Mouse (Mus musculus) heart, embryonic 16.5 days (tissue): ENCODE results near the gene Isca2. TPM values are rescaled to one million over a fixed set of nuclear protein-coding genes. Genes with fewer than 3 reads are reported as not detected.

ENCODE experiments used
- ATAC-seq: fragments of 200-750 bp; cut with Nextera tagmentation; replicated peaks from 2 replicates; pipeline ENCODE4 v1.8.0; 2017; ENCODE audit warnings: moderate number of reproducible peaks; ENCODE audit not compliant: insufficient read depth, low FRiP score; ENCODE audit errors: extremely low read depth
- H3K27ac ChIP-seq: fragments of 300-500 bp; sonication (generic); 2 replicates; pipeline ENCODE4 v1.5.1; 2014; ENCODE audit warnings: mild to moderate bottlenecking, low read length, control low read depth, moderate library complexity
- H3K27me3 ChIP-seq: fragments of 300-500 bp; sonication (generic); 2 replicates; pipeline ENCODE4 v1.6.1; 2014; ENCODE audit warnings: low read length, mixed read lengths; ENCODE audit not compliant: control insufficient read depth, insufficient read depth
- H3K36me3 ChIP-seq: fragments of 300-500 bp; sonication (generic); 2 replicates; pipeline ENCODE4 v1.6.1; 2014; ENCODE audit not compliant: control insufficient read depth, insufficient read depth
- H3K4me1 ChIP-seq: fragments of 300-500 bp; sonication (generic); 2 replicates; pipeline ENCODE4 v1.6.1; 2014; ENCODE audit warnings: low read length, mixed read lengths; ENCODE audit not compliant: control insufficient read depth, insufficient read depth
- H3K4me2 ChIP-seq: fragments of 300-500 bp; sonication (generic); 2 replicates; pipeline ENCODE4 v1.6.1; 2014; ENCODE audit warnings: low read depth, mild to moderate bottlenecking, control low read depth, low read length
- H3K4me3 ChIP-seq: fragments of 300-500 bp; sonication (generic); 2 replicates; pipeline ENCODE4 v1.5.1; 2014; ENCODE audit warnings: mild to moderate bottlenecking, control low read depth, low read length
- H3K9ac ChIP-seq: fragments of 300-500 bp; sonication (generic); 2 replicates; pipeline ENCODE4 v1.6.1; 2014; ENCODE audit warnings: low read length, control low read depth
- H3K9me3 ChIP-seq: fragments of 300-500 bp; sonication (generic); replicated peaks from 2 replicates; pipeline ENCODE4 v1.6.1; 2016; ENCODE audit warnings: low read length; ENCODE audit not compliant: control insufficient read depth
- WGBS: fragments of 180-500 bp; shearing (Covaris S2); extraction: QIAGEN DNeasy Blood & Tissue Kit; methylation state at CpG from one replicate; pipeline ENCODE4 v1.1.7; 2014; 5-methylcytosine and 5-hydroxymethylcytosine counted together
- polyA plus RNA-seq: library from polyadenylated mRNA; unstranded; fragments of >200 nt; fragmentation: Nextera tagmentation; extraction: Ambion mirVana; gene quantifications from 2 replicates; pipeline ENCODE4 v1.2.1, GENCODE M21; 2015

The Isca2 gene
- polyA plus RNA-seq, 1 experiment from 2014 or later = 157 TPM

DNA sequence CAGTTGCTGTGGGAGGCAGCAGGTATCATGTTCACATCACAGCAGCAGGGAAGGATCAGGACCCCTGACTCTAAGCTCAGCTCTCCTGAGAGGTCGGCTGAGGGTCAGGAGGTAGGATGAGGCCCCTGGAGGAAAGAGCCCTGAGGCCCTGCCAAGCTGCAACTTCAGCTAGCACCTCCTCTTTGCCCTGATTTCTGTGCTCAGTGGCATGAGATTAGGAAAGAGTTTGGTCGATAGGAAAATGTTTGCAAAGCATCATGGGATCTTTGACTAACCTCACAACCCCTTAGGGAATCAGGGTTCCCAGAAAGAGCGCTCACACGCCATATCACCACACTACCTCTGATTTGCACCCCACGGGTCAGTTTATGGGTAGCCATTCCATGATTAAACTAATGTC is 33.7 kb downstream of the Isca2 start:
- H3K27me3 ChIP-seq = peaks cover 83% of the 10 kb centered on the region
- H3K9ac ChIP-seq = no peak overlapping the region
- peaks cover 12% of the 10 kb centered on the region; the same call in 1 of the 2 replicates for H3K4me1 ChIP-seq
- no peak overlapping the region for H3K4me2 ChIP-seq
- H3K9me3 ChIP-seq = no peaks in the 10 kb centered on the region
- H3K36me3 ChIP-seq = no peaks in the 10 kb centered on the region
- no peak for ATAC-seq
- no peak overlapping the region for H3K4me3 ChIP-seq
- 50% methylated on average over 5 of the region's 5 CpGs for WGBS
- H3K27ac ChIP-seq = no peak overlapping the region

DNA sequence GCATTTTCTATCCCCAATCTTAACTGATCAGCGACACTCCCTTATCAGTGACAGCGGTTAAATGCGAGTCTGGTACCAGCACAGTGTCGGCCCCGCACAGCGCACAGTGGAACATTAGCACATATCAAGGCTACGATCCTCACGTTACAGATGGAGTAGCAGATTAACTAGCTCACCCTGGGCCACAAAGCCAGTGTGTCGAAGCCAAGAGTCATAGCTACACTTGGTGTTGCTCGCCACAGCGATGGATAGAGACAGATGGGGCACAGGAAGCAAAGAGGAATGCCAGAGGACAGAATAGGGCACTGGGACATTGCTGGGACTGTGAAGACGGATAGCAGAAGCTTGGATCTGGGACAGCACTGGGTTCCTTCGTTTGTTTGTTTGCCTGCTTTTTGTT is 34.3 kb downstream of the Isca2 start:
- Histone ChIP-seq H3K9ac (no peak overlapping the region), H3K36me3 (no peaks in the 10 kb centered on the region), H3K9me3 (no peaks in the 10 kb centered on the region), H3K4me2 (no peak overlapping the region), H3K27ac (no peak overlapping the region), H3K27me3 (peaks cover 80% of the 10 kb centered on the region), H3K4me1 (peaks cover 9% of the 10 kb centered on the region; the same call in 1 of the 2 replicates), H3K4me3 (no peak overlapping the region)
- ATAC-seq = no peak
- WGBS = 69% methylated on average over 13 of the region's 13 CpGs

DNA sequence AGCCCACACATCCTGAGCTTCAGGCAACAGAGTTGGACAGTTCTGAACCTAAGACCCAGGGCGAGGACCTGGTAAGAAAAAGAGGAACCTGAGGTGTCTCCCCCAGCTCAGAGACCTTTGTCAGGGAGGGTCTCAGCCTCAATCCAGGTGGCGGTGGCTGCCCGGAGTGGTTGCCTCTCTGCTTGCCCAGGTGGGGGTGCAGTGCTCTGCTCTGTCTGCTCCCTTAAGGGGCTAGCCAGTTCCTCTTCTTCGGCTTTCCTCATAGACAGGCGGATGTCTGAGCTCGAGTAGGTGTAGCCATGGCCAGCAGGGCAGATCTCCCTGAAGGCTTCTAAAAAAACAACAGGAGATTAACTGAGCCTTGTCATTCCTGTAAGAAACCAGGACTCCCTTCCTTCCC is 36.0 kb downstream of the Isca2 start:
- no peak overlapping the region for H3K9ac ChIP-seq
- H3K4me1 ChIP-seq = peaks cover 9% of the 10 kb centered on the region; the same call in 1 of the 2 replicates
- H3K27me3 ChIP-seq = peaks cover 67% of the 10 kb centered on the region
- no peak overlapping the region for H3K4me2 ChIP-seq
- ATAC-seq = no peak
- WGBS = 62% methylated on average over 6 of the region's 6 CpGs
- H3K27ac ChIP-seq = no peak overlapping the region
- H3K9me3 ChIP-seq = no peaks in the 10 kb centered on the region
- H3K36me3 ChIP-seq = no peaks in the 10 kb centered on the region
- no peak overlapping the region for H3K4me3 ChIP-seq

DNA sequence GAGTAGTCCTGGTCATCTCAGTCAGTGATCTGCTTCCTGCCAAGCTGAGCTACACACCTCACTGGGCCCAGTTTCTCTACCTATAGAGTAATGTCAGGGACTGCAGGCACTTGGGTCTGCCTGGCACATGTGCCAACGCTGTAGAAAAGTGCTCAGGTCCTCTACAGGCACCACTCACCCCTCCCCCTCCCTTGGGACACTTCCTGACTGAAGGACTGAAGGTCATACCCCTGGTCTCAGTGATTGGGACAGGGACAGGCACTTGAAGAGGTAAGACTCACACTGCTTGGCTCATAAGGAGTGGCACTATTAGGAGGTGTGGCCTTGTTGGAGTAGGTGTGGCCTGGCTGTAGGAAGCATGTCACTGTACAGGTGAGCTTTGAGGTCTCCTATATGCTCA is 37.8 kb downstream of the Isca2 start:
- 0 out of 2 replicates have a peak, but pooled peaks cover 4% of the 10 kb centered on the region for H3K4me1 ChIP-seq
- ATAC-seq = no peak
- no peak overlapping the region for H3K4me2 ChIP-seq
- H3K27me3 ChIP-seq = peaks cover 66% of the 10 kb centered on the region
- H3K27ac ChIP-seq = no peak overlapping the region
- H3K4me3 ChIP-seq = no peak overlapping the region
- H3K9ac ChIP-seq = no peak overlapping the region
- H3K9me3 ChIP-seq = no peaks in the 10 kb centered on the region
- WGBS = 65% methylated on average over 1 of the region's 1 CpGs
- no peaks in the 10 kb centered on the region for H3K36me3 ChIP-seq

DNA sequence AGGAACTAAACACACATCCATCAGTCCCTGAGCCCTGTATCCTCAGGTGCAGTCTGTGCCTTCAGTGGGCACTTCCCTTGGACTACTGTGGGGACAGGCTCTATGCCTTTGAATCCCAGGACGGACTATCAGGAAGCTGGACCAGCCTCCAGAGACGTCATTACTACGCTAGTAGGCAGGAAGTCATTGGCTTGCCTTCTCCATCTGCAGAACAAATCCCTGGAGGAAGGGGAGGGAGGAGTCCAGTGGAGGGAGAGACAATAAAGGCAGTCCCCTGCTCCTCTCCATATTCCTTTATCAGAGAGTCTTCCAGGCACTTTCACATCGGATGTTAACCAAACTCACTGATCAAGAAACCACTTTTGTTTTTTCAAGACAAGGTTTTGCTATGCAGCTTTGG is 38.5 kb downstream of the Isca2 start:
- Histone ChIP-seq H3K36me3 (no peaks in the 10 kb centered on the region), H3K4me2 (no peak overlapping the region), H3K4me1 (0 out of 2 replicates have a peak, but pooled peaks cover 2% of the 10 kb centered on the region), H3K9me3 (no peaks in the 10 kb centered on the region), H3K4me3 (no peak overlapping the region), H3K27ac (no peak overlapping the region), H3K27me3 (peaks cover 60% of the 10 kb centered on the region), H3K9ac (no peak overlapping the region)
- 46% methylated on average over 4 of the region's 4 CpGs for WGBS
- ATAC-seq = 0 out of 2 replicates have a peak, but pooled peaks have one; percentile 35

DNA sequence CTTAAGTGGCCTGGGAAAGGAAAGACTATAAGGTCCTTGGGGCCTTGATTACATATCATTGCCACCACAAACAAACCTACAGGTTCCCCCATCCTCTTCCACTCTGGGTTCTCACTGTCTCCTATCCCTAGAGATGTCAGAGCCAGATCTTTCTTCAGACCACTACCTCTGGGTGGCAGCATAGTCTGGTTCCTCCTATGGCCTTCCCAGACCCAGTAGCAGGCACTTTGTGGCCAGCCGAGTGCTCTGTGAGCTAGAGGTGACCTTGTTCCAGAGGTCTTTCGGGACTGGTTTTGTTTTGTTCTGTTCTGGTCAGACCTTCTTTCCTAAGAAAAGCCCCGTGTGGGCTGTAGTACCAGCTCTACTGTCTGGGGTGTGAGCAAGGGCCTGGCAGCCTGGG is 39.0 kb downstream of the Isca2 start:
- no peaks in the 10 kb centered on the region for H3K9me3 ChIP-seq
- ATAC-seq = no peak
- 46% methylated on average over 3 of the region's 3 CpGs for WGBS
- H3K4me1 ChIP-seq = no peaks in the 10 kb centered on the region
- H3K36me3 ChIP-seq = no peaks in the 10 kb centered on the region
- peaks cover 55% of the 10 kb centered on the region for H3K27me3 ChIP-seq
- no peak overlapping the region for H3K4me2 ChIP-seq
- H3K27ac ChIP-seq = no peak overlapping the region
- H3K9ac ChIP-seq = no peak overlapping the region
- no peak overlapping the region for H3K4me3 ChIP-seq

DNA sequence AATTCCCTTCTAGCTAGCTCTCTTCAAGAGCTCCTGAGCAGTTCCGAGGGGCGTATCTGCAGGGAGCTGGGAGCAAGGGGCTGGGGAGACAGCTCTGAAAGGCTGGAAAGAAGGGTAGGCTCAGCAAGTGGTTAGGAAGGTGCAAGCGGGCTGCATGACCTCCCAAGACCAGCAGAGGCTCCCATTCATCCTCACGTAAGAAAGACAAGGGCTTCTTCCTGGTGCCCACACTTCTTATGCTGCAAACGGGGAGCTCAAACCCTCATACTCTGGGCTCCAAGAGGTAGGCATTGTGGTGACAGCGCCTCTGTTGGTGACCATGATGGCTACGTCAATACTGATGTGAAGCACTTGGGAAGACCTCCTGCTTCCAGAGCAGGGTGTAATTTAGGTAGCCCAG is 40.7 kb downstream of the Isca2 start:
- Histone ChIP-seq H3K4me1 (no peaks in the 10 kb centered on the region), H3K4me2 (no peak overlapping the region), H3K27me3 (peaks cover 37% of the 10 kb centered on the region), H3K9me3 (no peaks in the 10 kb centered on the region), H3K9ac (no peak overlapping the region), H3K27ac (no peak overlapping the region), H3K36me3 (no peaks in the 10 kb centered on the region), H3K4me3 (no peak overlapping the region)
- 43% methylated on average over 7 of the region's 7 CpGs for WGBS
- no peak for ATAC-seq

DNA sequence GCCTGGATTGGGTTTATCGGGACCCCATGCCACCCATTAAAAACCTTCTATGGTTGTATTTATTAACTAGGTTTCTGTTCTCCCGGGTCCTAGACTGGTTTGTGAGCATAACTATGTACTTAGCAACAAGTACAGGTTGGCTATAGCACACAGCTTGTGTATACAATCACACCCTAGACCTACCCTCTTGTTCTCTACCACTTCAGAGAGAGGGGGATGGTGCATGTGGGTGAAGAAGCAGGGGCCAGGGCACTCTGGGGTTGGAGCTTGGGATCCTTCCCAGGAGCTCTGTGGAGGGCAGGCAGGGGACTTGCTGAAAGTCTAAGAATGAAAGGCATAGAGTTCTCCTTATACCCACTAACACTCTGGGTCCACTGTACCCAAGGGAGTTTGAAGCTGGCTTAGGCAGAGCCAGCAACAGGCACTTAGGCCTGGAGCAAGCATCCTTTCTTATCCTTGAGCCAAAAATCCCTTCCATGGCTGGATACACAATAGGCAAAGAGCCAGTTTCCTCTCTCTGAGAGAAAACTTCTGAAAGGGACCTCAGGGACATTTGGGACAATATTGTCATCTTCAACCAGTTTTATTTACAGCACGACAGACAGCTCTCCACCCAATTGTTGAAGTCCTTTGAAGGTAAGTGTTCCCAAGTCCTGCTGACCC is 41.7 kb downstream of the Isca2 start:
- Histone ChIP-seq H3K27ac (no peak overlapping the region), H3K36me3 (no peaks in the 10 kb centered on the region), H3K4me1 (no peaks in the 10 kb centered on the region), H3K9ac (no peak overlapping the region), H3K9me3 (no peaks in the 10 kb centered on the region), H3K4me2 (no peak overlapping the region), H3K4me3 (no peak overlapping the region), H3K27me3 (peaks cover 31% of the 10 kb centered on the region)
- ATAC-seq = no peak
- 71% methylated on average over 3 of the region's 3 CpGs for WGBS

DNA sequence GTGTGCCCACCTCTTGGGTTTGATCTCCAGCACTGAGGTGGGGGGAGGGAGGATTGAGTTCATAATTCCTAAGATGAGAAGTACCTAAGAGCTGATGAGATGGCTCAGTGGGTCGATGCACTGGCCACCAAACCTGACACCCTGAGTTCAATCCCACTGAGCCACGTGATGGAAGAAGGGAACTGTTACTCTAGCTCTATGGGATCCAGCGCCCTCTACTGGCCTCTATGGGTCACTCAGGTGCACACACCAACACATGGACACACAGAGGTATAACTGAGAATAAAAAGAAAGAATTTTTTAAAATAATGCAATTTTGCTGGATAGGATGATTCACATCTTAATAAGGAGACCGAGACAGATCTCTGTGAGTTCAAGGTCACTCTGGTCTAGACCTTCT is 45.4 kb downstream of the Isca2 start:
- WGBS = 62% methylated on average over 4 of the region's 4 CpGs

More for the DNA sequence above, 45.4 kb downstream of the Isca2 start:
- Histone ChIP-seq H3K9me3 (no peaks in the 10 kb centered on the region), H3K4me1 (no peaks in the 10 kb centered on the region), H3K4me3 (no peak overlapping the region), H3K27ac (no peak overlapping the region), H3K9ac (no peak overlapping the region), H3K36me3 (no peaks in the 10 kb centered on the region), H3K4me2 (no peak overlapping the region), H3K27me3 (peaks cover 39% of the 10 kb centered on the region)
- ATAC-seq = no peak
